Mouse (Mus musculus): Measurements from ENCODE around the gene Kir3dl1. TPM values are rescaled to one million over a fixed set of nuclear protein-coding genes. Genes with fewer than 3 reads are reported as not detected.
"Not testable (repeated sequence)": the region's sequence is repeated elsewhere in the genome, so short reads cannot be mapped to it uniquely, and the experiment has no call there.

Kir3dl1 gene
- total RNA-seq (2014; fragmentation: Nextera tagmentation) (not detected in 2 replicates), total RNA-seq (2017) (not detected in 2 replicates)

DNA sequence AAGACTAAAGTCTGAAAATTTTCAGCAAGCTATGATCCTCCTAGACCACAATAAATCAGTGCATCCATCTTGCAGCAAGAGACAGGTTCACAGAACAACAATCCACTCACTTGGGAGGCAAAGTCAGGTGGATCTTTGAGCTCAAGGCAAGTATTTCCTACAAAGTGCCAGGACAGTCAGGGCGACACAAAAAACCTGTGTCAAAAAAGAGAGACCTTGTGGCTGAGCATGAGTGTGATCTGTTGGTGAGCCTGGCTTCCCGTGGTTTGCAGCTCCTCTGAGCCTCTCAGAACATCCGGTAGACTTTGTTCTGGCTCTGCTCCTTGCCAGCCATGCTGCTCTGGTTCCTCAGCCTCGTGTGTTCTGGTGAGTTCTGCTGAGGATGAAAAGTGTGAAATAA, at the start of gene Kir3dl1:
Gene Kir3dl1 (plus strand): TSS at position 301 of the 400 bp plus-strand sequence.
- not testable (repeated sequence) for ATAC-seq (replicated peaks; ENCODE audit: poor library complexity, severe bottlenecking)

DNA sequence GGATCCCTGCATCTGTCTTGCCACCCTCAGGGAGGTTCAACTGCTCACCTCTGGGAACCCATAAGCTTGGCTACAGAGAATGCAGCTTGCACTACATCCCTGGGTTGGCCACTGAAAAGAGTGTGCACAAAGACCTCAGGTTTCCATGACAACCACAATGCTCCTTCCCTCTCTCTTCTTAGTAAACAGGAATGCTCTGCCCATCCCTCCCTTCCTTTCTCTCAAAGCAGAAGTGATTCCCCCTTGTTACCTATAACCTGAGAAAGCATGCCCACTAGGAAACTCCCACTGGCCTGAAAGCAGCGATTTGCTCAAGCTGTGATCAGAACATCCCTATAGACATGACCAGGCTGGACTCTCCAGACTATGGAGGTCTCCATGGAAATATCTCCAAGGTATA, 26.2 kb downstream of the Kir3dl1 start, which contains the start of gene Kir3dl2:
Gene Kir3dl2 (minus strand): TSS at position 101 of the 400 bp plus-strand sequence.
- not testable (repeated sequence) for ATAC-seq (replicated peaks; ENCODE audit: poor library complexity, severe bottlenecking)

DNA sequence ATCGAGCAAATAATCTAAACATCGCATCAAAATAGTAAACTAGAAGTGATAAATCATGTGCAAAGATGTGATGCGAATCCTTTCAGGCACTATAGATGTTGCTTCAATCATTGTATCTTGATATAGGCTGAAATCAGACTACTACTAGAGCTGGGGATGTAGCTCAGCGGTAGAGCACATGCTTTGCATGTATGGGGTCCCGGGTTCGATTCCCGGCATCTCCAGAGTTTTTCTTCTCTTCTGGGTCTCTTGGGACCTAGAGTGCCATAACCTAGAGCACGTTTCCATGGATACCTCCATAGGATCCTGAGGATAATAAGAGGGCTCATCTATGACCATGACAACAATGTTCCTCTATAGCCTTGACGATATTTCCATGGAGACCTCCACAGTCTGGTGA, 51.3 kb downstream of the Kir3dl1 start:
- ATAC-seq (replicated peaks; ENCODE audit: poor library complexity, severe bottlenecking) = not testable (repeated sequence)

Other genes with a start within 250 kb of the Kir3dl1 start
- 141 and 154 TPM in 2 replicates for gene Bex3, start 247.7 kb upstream of the Kir3dl1 start, total RNA-seq (2014; fragmentation: Nextera tagmentation)
- gene Bex3, start 247.7 kb upstream of the Kir3dl1 start, total RNA-seq (2017) = 87.5 and 104 TPM in 2 replicates
- not detected in 2 replicates for gene Kir3dl2, start 26.1 kb downstream of the Kir3dl1 start, total RNA-seq (2014; fragmentation: Nextera tagmentation)
- not detected in 2 replicates for gene Kir3dl2, start 26.1 kb downstream of the Kir3dl1 start, total RNA-seq (2017)
- gene Tceal3, start 72.8 kb downstream of the Kir3dl1 start, total RNA-seq (2014; fragmentation: Nextera tagmentation) = not detected in 2 replicates
- gene Tceal3, start 72.8 kb downstream of the Kir3dl1 start, total RNA-seq (2017) = not detected in 2 replicates
- gene Tceal1, start 190.0 kb downstream of the Kir3dl1 start, total RNA-seq (2014; fragmentation: Nextera tagmentation) = 1.1 TPM in 2 replicates
- 0.21 and 0.39 TPM in 2 replicates for gene Tceal1, start 190.0 kb downstream of the Kir3dl1 start, total RNA-seq (2017)
- gene Morf4l2, start 225.7 kb downstream of the Kir3dl1 start, total RNA-seq (2014; fragmentation: Nextera tagmentation) = 170 and 206 TPM in 2 replicates
- 712 and 733 TPM in 2 replicates for gene Morf4l2, start 225.7 kb downstream of the Kir3dl1 start, total RNA-seq (2017)